Mouse (Mus musculus) lung, postnatal 36 days (tissue): ENCODE data around the gene Efna4.
A peak's percentile ranks its signal among the peaks of the same experiment; 100 is the strongest.

Experiments
- DNase-seq: peaks from one replicate; pipeline ENCODE4 v3.0.0; 2022; ENCODE audit warnings: mixed read lengths

Gene Efna4

GRCm38 (mm10) chr3:89300071-89300470 is 37.8 kb downstream of the Efna4 start:
- peak; percentile 51 for DNase-seq

GRCm38 (mm10) chr3:89299499-89299898 is 38.3 kb downstream of the Efna4 start:
- peak; percentile 39 for DNase-seq

GRCm38 (mm10) chr3:89298908-89299307 is 38.9 kb downstream of the Efna4 start:
- DNase-seq, result no peak

DNA sequence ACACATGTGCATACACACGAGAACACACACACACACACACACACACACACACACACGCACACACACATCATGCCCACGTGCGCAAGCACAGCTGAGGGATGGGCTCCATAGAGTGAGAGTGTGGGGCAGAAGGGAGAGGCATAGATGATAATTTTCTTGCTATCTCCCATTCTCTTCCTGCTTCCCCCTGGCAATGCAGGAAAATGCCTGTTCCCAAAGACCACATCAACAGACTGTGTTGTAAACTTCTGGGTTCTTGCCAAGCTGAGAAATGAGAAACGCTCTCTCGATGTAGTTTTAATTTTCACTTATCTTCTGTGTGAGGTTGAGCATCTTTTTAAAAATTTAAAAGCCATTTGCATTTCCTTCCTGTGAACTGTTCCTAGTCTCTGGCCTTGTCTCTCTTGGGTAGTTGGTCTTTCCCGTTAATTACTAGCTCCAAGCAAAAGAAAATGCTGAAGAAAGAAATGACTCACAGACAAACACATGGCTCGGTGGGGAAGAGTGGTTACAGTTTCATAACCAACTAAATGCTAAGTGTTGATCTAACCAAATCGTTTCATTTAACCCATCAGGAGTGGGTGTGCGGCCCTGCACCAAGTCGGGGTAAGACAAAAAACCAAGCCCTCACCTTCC is 40.9 kb downstream of the Efna4 start:
- DNase-seq, result peak; percentile 30

GRCm38 (mm10) chr3:89295685-89296230 is 42.1 kb downstream of the Efna4 start:
- no peak for DNase-seq

DNA sequence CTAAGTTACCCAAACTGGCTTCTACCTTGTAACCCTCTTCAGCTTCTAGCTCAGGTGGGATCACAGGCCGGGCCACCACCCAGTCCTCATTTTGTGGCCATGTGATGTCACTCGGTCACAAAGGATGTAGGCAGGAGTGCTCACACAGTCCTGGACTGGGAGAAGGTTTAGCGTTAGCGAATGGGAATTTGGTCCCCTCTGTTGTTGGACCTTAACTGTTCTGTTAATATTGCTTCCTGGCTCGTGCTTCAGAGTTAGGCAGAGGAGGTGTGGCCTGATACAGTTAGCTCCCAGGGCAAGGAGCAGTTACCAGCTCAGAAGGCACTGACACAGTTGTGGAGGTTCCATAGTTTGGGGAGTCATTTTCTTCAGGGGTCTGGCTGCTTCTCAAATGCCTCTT is 43.6 kb downstream of the Efna4 start:
- no peak for DNase-seq

GRCm38 (mm10) chr3:89293247-89293918 is 44.4 kb downstream of the Efna4 start:
- peak; percentile 53 for DNase-seq

DNA sequence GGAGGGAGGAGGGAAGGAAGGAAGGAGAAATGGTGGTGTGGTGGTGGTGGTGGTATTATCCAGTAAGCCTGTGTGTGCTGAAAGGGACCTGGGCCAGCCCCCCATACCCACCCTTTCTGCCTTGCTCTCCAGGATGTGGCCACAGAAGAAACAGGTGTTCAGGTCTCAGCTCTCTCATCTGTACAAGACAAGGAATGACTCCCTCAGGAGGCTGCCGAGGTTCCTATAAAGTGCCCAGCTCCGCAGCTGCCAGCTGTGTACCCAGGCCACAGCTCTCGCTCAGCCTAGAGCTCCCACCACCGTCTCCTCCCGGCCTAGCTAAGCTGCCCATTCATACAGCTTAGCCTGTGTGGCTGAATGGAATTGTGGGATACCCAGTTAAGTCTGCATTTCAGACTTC is 45.5 kb downstream of the Efna4 start:
- DNase-seq, result no peak

GRCm38 (mm10) chr3:89291874-89292273 is 46.0 kb downstream of the Efna4 start:
- DNase-seq, result no peak

DNA sequence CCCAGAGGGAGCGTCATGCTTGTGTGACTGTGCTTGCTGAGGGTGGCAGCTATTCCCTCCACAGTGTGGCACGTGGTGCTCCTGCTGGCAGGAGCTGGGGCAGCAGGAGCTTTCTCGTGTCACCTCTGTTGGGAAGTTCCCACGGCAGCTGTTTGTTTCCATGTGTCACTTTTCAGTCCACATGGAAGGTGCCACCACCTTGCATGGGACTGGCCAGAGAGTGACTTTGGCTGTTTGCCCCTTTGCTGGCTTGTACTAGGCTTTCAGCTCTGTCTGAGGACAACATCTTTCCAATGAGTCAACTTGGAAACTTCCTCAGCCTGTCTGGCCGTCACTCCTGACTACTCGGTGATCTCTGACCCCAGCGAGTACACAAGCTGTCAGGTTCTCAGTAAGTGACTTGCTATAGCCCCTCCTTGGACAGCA is 49.3 kb downstream of the Efna4 start:
- DNase-seq, result no peak

DNA sequence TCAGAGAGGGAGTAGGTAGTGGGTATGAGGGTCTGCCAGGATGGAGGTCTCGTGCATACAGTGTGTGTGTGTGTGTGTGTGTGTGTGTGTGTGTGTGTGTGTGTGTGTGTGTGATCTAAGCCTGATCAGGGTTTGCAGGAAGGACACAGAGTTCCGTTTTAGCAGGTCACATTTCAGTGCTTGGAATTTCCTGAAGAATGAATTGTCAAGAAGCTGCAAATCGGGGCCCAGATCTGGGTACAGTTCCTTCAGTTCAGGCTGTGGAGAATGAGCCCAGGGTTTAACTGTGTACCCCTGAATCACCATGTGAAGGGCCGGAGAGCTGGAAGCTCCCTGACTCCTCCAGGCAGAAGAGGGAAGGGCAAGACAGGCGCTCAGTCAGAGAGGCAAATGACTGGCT is 50.5 kb downstream of the Efna4 start:
- DNase-seq, result no peak

GRCm38 (mm10) chr3:89285526-89285925 is 52.3 kb downstream of the Efna4 start:
- no peak for DNase-seq

- DNase-seq, result no peak
Measured at GRCm38 (mm10) chr3:89284261-89284660, 53.6 kb downstream of the Efna4 start.
